Mouse (Mus musculus) liver, embryonic 13.5 days (tissue): Measurements from ENCODE around the gene Abi3. TPM values are rescaled to one million over a fixed set of nuclear protein-coding genes. Genes with fewer than 3 reads are reported as not detected.
A peak's percentile ranks its signal among the peaks of the same experiment; 100 is the strongest.

Experiments used
- ATAC-seq: fragments of 200-750 bp; cut with Nextera tagmentation; 2 replicates; pipeline ENCODE4 v1.8.0; 2017; ENCODE audit warnings: low read depth, mild to moderate bottlenecking, moderate number of reproducible peaks, moderate library complexity
- DNase-seq: peaks from one replicate; pipeline ENCODE4 v3.0.0; 2022
- H3K27ac ChIP-seq: fragments of 300-500 bp; sonication (generic); 2 replicates; pipeline ENCODE4 v1.5.1; 2015; ENCODE audit warnings: moderate library complexity, mild to moderate bottlenecking, inconsistent platforms
- H3K27me3 ChIP-seq: fragments of 300-500 bp; sonication (generic); 2 replicates; pipeline ENCODE4 v1.6.1; 2015; ENCODE audit warnings: mild to moderate bottlenecking, inconsistent platforms
- H3K36me3 ChIP-seq: fragments of 300-500 bp; sonication (generic); 2 replicates; pipeline ENCODE4 v1.6.1; 2015; ENCODE audit warnings: mild to moderate bottlenecking, inconsistent platforms
- H3K4me1 ChIP-seq: fragments of 300-500 bp; sonication (generic); replicated peaks from 2 replicates; pipeline ENCODE4 v1.6.1; 2015; ENCODE audit warnings: inconsistent platforms
- H3K4me2 ChIP-seq: fragments of 300-500 bp; sonication (generic); 2 replicates; pipeline ENCODE4 v1.6.1; 2015; ENCODE audit warnings: inconsistent platforms, mild to moderate bottlenecking, moderate library complexity
- H3K4me3 ChIP-seq: fragments of 300-500 bp; sonication (generic); replicated peaks from 2 replicates; pipeline ENCODE4 v1.5.1; 2015; ENCODE audit warnings: mild to moderate bottlenecking, inconsistent platforms
- H3K9ac ChIP-seq: fragments of 300-500 bp; sonication (generic); 2 replicates; pipeline ENCODE4 v1.6.1; 2015; ENCODE audit warnings: mild to moderate bottlenecking, inconsistent platforms
- H3K9me3 ChIP-seq: fragments of 300-500 bp; sonication (generic); replicated peaks from 2 replicates; pipeline ENCODE4 v1.6.1; 2016; ENCODE audit warnings: inconsistent platforms
- WGBS: fragments of 180-500 bp; shearing (Covaris S2); methylation state at CpG from one replicate; pipeline ENCODE4 v1.1.7; 2015; ENCODE audit not compliant: insufficient replicate concordance; 5-methylcytosine and 5-hydroxymethylcytosine counted together
- polyA plus RNA-seq: library from polyadenylated mRNA; unstranded; fragments of >200 nt; fragmentation: Nextera tagmentation; extraction: Ambion mirVana; gene quantifications from 2 replicates; pipeline ENCODE4 v1.2.1, GENCODE M21; 2015

Abi3 gene
- polyA plus RNA-seq, 1 experiment from 2014 or later = 5.8 TPM

- H3K4me3 ChIP-seq = peak overlapping the region; percentile 89
- 0 out of 2 replicates have a peak, but pooled peaks cover 6% of the 10 kb centered on the region for H3K36me3 ChIP-seq
- H3K9ac ChIP-seq = peak overlapping the region; percentile 91
- under 1% methylated on average over 58 of the region's 58 CpGs for WGBS
- no peaks in the 10 kb centered on the region for H3K9me3 ChIP-seq
- peak; percentile 95 for ATAC-seq
- peak overlapping the region; percentile 96 for H3K27ac ChIP-seq
- H3K27me3 ChIP-seq = no peaks in the 10 kb centered on the region
- peaks cover 41% of the 10 kb centered on the region for H3K4me1 ChIP-seq
- peak overlapping the region; percentile 81 for H3K4me2 ChIP-seq
- peak; percentile 97 for DNase-seq
Measured at GRCm38 (mm10) chr11:95858528-95859467, 16.5 kb upstream of the Abi3 start.

GRCm38 (mm10) chr11:95857716-95858527, 15.6 kb upstream of the Abi3 start:
- Histone ChIP-seq H3K4me3 (peak overlapping the region; percentile 89), H3K4me2 (peak overlapping the region; percentile 81), H3K9ac (peak overlapping the region; percentile 80), H3K36me3 (0 out of 2 replicates have a peak, but pooled peaks cover 6% of the 10 kb centered on the region), H3K27ac (peak overlapping the region; percentile 96), H3K4me1 (peaks cover 45% of the 10 kb centered on the region), H3K9me3 (no peaks in the 10 kb centered on the region), H3K27me3 (peaks cover 3% of the 10 kb centered on the region)
- DNase-seq = no peak
- 31% methylated on average over 21 of the region's 21 CpGs for WGBS
- no peak for ATAC-seq

GRCm38 (mm10) chr11:95857306-95857705, 15.0 kb upstream of the Abi3 start:
- ATAC-seq (no peak), DNase-seq (no peak)
- H3K4me1 ChIP-seq = peaks cover 44% of the 10 kb centered on the region
- peak overlapping the region; percentile 89; the same call in 1 of the 2 replicates for H3K4me3 ChIP-seq
- H3K27ac ChIP-seq = no peak overlapping the region
- H3K4me2 ChIP-seq = peak overlapping the region; percentile 81
- WGBS = 74% methylated on average over 4 of the region's 4 CpGs
- H3K36me3 ChIP-seq = 0 out of 2 replicates have a peak, but pooled peaks cover 6% of the 10 kb centered on the region
- peaks cover 9% of the 10 kb centered on the region for H3K27me3 ChIP-seq
- peak overlapping the region; percentile 80; the same call in 1 of the 2 replicates for H3K9ac ChIP-seq
- H3K9me3 ChIP-seq = no peaks in the 10 kb centered on the region

GRCm38 (mm10) chr11:95853684-95854083, 11.4 kb upstream of the Abi3 start:
- peaks cover 18% of the 10 kb centered on the region for H3K4me1 ChIP-seq
- WGBS = 37% methylated on average over 5 of the region's 5 CpGs
- no peak overlapping the region for H3K27ac ChIP-seq
- H3K36me3 ChIP-seq = no peaks in the 10 kb centered on the region
- H3K4me2 ChIP-seq = no peak overlapping the region
- H3K9ac ChIP-seq = no peak overlapping the region
- no peaks in the 10 kb centered on the region for H3K9me3 ChIP-seq
- ATAC-seq (no peak), DNase-seq (no peak)
- H3K4me3 ChIP-seq = no peak overlapping the region
- peaks cover 18% of the 10 kb centered on the region for H3K27me3 ChIP-seq

GRCm38 (mm10) chr11:95850898-95851297, 8.6 kb upstream of the Abi3 start:
- Histone ChIP-seq H3K9ac (no peak overlapping the region), H3K4me1 (peaks cover 6% of the 10 kb centered on the region; the same call in 1 of the 2 replicates), H3K27ac (no peak overlapping the region), H3K36me3 (no peaks in the 10 kb centered on the region), H3K27me3 (peaks cover 18% of the 10 kb centered on the region), H3K4me3 (no peak overlapping the region), H3K4me2 (no peak overlapping the region), H3K9me3 (no peaks in the 10 kb centered on the region)
- DNase-seq (no peak), ATAC-seq (no peak)
- 55% methylated on average over 2 of the region's 2 CpGs for WGBS

- 39% methylated on average over 4 of the region's 4 CpGs for WGBS
- Histone ChIP-seq H3K4me1 (peaks cover 42% of the 10 kb centered on the region), H3K4me3 (no peak overlapping the region), H3K36me3 (no peaks in the 10 kb centered on the region), H3K9me3 (no peaks in the 10 kb centered on the region), H3K4me2 (no peak overlapping the region), H3K9ac (no peak overlapping the region), H3K27me3 (peaks cover 21% of the 10 kb centered on the region), H3K27ac (no peak overlapping the region)
- DNase-seq = no peak
- ATAC-seq = no peak
Measured at GRCm38 (mm10) chr11:95844935-95845334, 2.7 kb upstream of the Abi3 start.

GRCm38 (mm10) chr11:95843421-95843950, 1.2 kb upstream of the Abi3 start:
- peaks cover 19% of the 10 kb centered on the region for H3K27me3 ChIP-seq
- no peak overlapping the region for H3K9ac ChIP-seq
- peaks cover 53% of the 10 kb centered on the region for H3K4me1 ChIP-seq
- DNase-seq = no peak
- WGBS = 29% methylated on average over 6 of the region's 6 CpGs
- peak overlapping the region; percentile 11; the same call in 1 of the 2 replicates for H3K27ac ChIP-seq
- H3K4me3 ChIP-seq = no peak overlapping the region
- H3K4me2 ChIP-seq = peak overlapping the region; percentile 17
- H3K36me3 ChIP-seq = no peaks in the 10 kb centered on the region
- H3K9me3 ChIP-seq = no peaks in the 10 kb centered on the region
- ATAC-seq = no peak

GRCm38 (mm10) chr11:95842953-95843352, 677 bp upstream of the Abi3 start:
- no peak for DNase-seq
- ATAC-seq = no peak
- Histone ChIP-seq H3K36me3 (no peaks in the 10 kb centered on the region), H3K4me3 (no peak overlapping the region), H3K9me3 (no peaks in the 10 kb centered on the region), H3K27me3 (peaks cover 19% of the 10 kb centered on the region), H3K27ac (peak overlapping the region; percentile 58; the same call in 1 of the 2 replicates), H3K9ac (no peak overlapping the region), H3K4me2 (peak overlapping the region; percentile 57), H3K4me1 (peaks cover 58% of the 10 kb centered on the region)
- 31% methylated on average over 5 of the region's 5 CpGs for WGBS

GRCm38 (mm10) chr11:95841498-95841830, 812 bp downstream of the Abi3 start:
- peak overlapping the region; percentile 57 for H3K4me2 ChIP-seq
- peaks cover 72% of the 10 kb centered on the region for H3K4me1 ChIP-seq
- ATAC-seq = no peak
- peak overlapping the region; percentile 58 for H3K27ac ChIP-seq
- H3K9ac ChIP-seq = peak overlapping the region; percentile 55
- H3K9me3 ChIP-seq = no peaks in the 10 kb centered on the region
- peaks cover 24% of the 10 kb centered on the region for H3K27me3 ChIP-seq
- peak overlapping the region; percentile 49 for H3K4me3 ChIP-seq
- no peaks in the 10 kb centered on the region for H3K36me3 ChIP-seq
- 47% methylated on average over 10 of the region's 10 CpGs for WGBS
- no peak for DNase-seq

- H3K27ac ChIP-seq = 0 out of 2 replicates have a peak overlapping the region, but pooled peaks have one; percentile 58
- peak overlapping the region; percentile 49 for H3K4me3 ChIP-seq
- DNase-seq (no peak), ATAC-seq (no peak)
- H3K9me3 ChIP-seq = no peaks in the 10 kb centered on the region
- H3K4me1 ChIP-seq = peaks cover 78% of the 10 kb centered on the region
- WGBS = 54% methylated on average over 5 of the region's 5 CpGs
- H3K27me3 ChIP-seq = peaks cover 27% of the 10 kb centered on the region
- peak overlapping the region; percentile 57 for H3K4me2 ChIP-seq
- H3K36me3 ChIP-seq = no peaks in the 10 kb centered on the region
- H3K9ac ChIP-seq = peak overlapping the region; percentile 55
Measured at GRCm38 (mm10) chr11:95840694-95841497, 1.4 kb downstream of the Abi3 start.
